Mouse (Mus musculus): ENCODE results near the gene Zfp383.

DNA sequence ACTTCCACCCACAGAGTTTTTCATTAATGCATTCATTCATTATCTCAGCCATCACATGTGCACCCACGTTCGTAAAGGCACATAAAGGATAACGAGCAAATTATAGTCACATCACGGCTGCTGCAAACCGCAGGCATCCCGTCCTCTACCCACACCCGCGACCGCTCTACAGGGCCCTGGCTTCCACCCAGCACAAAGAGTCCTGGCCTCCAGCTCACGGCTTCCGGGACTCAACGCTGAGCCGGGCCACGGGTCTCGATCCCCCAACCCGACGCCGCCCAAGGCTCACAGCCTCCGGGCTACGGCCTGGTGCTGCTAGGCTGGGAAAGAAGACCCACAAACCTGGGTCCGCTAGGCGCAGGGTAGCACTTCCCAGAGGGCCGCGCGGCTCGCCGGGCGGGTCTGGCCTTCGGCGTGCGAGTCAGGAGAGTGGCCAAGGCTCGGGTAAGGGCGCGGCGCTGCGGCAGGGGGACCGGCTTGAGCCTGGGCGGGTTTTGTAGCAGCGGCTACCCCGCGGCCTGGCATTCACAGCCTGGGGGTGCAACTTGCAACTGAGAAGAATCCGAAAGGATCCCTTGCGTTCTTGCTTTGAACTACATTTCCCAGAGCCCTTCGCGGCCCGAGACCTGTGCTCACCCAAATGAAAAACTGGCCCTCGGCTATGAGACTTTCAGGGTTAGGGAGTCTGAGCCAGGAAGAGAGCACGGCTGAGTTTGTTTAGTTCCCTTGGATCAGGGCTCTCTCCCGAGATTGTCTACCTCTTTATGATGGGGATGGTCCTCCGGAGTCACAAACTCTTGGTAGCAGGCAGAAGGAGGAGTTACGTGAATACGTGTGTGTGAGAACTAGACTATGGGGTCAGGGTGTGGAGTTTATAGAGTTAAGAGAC lies 45.7 kb downstream of the Zfp383 start, which contains the start of gene Zfp74:
- no peak for TF ChIP-seq CTCF (IDR thresholded peaks at IDR 0.05; ENCODE audit: low read depth, low read length)
- TF ChIP-seq POLR2A (IDR thresholded peaks at IDR 0.05; ENCODE audit: extremely low read depth, insufficient read depth, low read length): 0 out of 2 replicates have a peak, but pooled peaks have one; percentile 38
